Mouse (Mus musculus): ENCODE results near the gene Actl6a. TPM values are rescaled to one million over a fixed set of nuclear protein-coding genes. Genes with fewer than 3 reads are reported as not detected.
A peak's percentile ranks its signal among the peaks of the same experiment; 100 is the strongest.
"Not testable (repeated sequence)": the region's sequence is repeated elsewhere in the genome, so short reads cannot be mapped to it uniquely, and the experiment has no call there.

The Actl6a gene
- polyA plus RNA-seq, 1 experiment, result 9.8 TPM

- Histone ChIP-seq H3K4me1 (peaks cover 39% of the 10 kb centered on the region), H3K9me3 (no peaks in the 10 kb centered on the region), H3K36me3 (replicated peaks; ENCODE audit: low read length) (no peaks in the 10 kb centered on the region), H3K4me3 (replicated peaks) (no peak overlapping the region), H3K27me3 (replicated peaks) (peaks cover 5% of the 10 kb centered on the region)
- TF ChIP-seq FLI1 (IDR thresholded peaks at IDR 0.05; ENCODE audit: low read length) (no peak), GATA1 (IDR thresholded peaks at IDR 0.05; ENCODE audit: borderline replicate concordance, low read length) (no peak)
Measured at GRCm38 (mm10) chr3:32690901-32691300, 15.2 kb upstream of the Actl6a start.

GRCm38 (mm10) chr3:32691841-32692240 is 14.3 kb upstream of the Actl6a start:
- no peak overlapping the region for H3K4me3 ChIP-seq (replicated peaks)
- H3K36me3 ChIP-seq (replicated peaks; ENCODE audit: low read length), result no peaks in the 10 kb centered on the region
- TF ChIP-seq GATA1 (IDR thresholded peaks at IDR 0.05; ENCODE audit: borderline replicate concordance, low read length), result no peak
- no peak for TF ChIP-seq FLI1 (IDR thresholded peaks at IDR 0.05; ENCODE audit: low read length)
- H3K27me3 ChIP-seq (replicated peaks), result no peaks in the 10 kb centered on the region
- H3K9me3 ChIP-seq, result no peaks in the 10 kb centered on the region
- peaks cover 40% of the 10 kb centered on the region for H3K4me1 ChIP-seq

- H3K4me1 ChIP-seq, result peaks cover 47% of the 10 kb centered on the region
- no peaks in the 10 kb centered on the region for H3K9me3 ChIP-seq
- no peaks in the 10 kb centered on the region for H3K27me3 ChIP-seq (replicated peaks)
- TF ChIP-seq FLI1 (IDR thresholded peaks at IDR 0.05; ENCODE audit: low read length), result no peak
- TF ChIP-seq GATA1 (IDR thresholded peaks at IDR 0.05; ENCODE audit: borderline replicate concordance, low read length), result no peak
- H3K4me3 ChIP-seq (replicated peaks), result no peak overlapping the region
- no peaks in the 10 kb centered on the region for H3K36me3 ChIP-seq (replicated peaks; ENCODE audit: low read length)
Measured at GRCm38 (mm10) chr3:32694211-32694610, 11.9 kb upstream of the Actl6a start.

- Histone ChIP-seq H3K36me3 (replicated peaks; ENCODE audit: low read length) (no peaks in the 10 kb centered on the region), H3K27me3 (replicated peaks) (no peaks in the 10 kb centered on the region), H3K9me3 (no peaks in the 10 kb centered on the region), H3K4me1 (peaks cover 42% of the 10 kb centered on the region), H3K4me3 (replicated peaks) (peak overlapping the region; percentile 69)
- TF ChIP-seq FLI1 (IDR thresholded peaks at IDR 0.05; ENCODE audit: low read length) (no peak), GATA1 (IDR thresholded peaks at IDR 0.05; ENCODE audit: borderline replicate concordance, low read length) (no peak)
Measured at GRCm38 (mm10) chr3:32694737-32695582, 11.1 kb upstream of the Actl6a start.

GRCm38 (mm10) chr3:32695583-32695980 is 10.5 kb upstream of the Actl6a start:
- peaks cover 40% of the 10 kb centered on the region for H3K4me1 ChIP-seq
- H3K4me3 ChIP-seq (replicated peaks), result no peak overlapping the region
- no peaks in the 10 kb centered on the region for H3K27me3 ChIP-seq (replicated peaks)
- no peaks in the 10 kb centered on the region for H3K9me3 ChIP-seq
- TF ChIP-seq GATA1 (IDR thresholded peaks at IDR 0.05; ENCODE audit: borderline replicate concordance, low read length) (no peak), FLI1 (IDR thresholded peaks at IDR 0.05; ENCODE audit: low read length) (no peak)
- H3K36me3 ChIP-seq (replicated peaks; ENCODE audit: low read length), result no peaks in the 10 kb centered on the region

GRCm38 (mm10) chr3:32698228-32698863 is 7.8 kb upstream of the Actl6a start:
- H3K27me3 ChIP-seq (replicated peaks), result no peaks in the 10 kb centered on the region
- H3K4me1 ChIP-seq, result peaks cover 35% of the 10 kb centered on the region
- no peaks in the 10 kb centered on the region for H3K9me3 ChIP-seq
- no peaks in the 10 kb centered on the region for H3K36me3 ChIP-seq (replicated peaks; ENCODE audit: low read length)
- TF ChIP-seq GATA1 (IDR thresholded peaks at IDR 0.05; ENCODE audit: borderline replicate concordance, low read length), result no peak
- no peak overlapping the region for H3K4me3 ChIP-seq (replicated peaks)

GRCm38 (mm10) chr3:32704021-32704420 is 2.1 kb upstream of the Actl6a start:
- not testable (repeated sequence) for H3K27me3 ChIP-seq (replicated peaks); H3K4me3 ChIP-seq (replicated peaks); H3K36me3 ChIP-seq (replicated peaks; ENCODE audit: low read length); H3K4me1 ChIP-seq; H3K9me3 ChIP-seq

GRCm38 (mm10) chr3:32704632-32705031 is 1.5 kb upstream of the Actl6a start:
- H3K4me3 ChIP-seq (replicated peaks); H3K27me3 ChIP-seq (replicated peaks); H3K36me3 ChIP-seq (replicated peaks; ENCODE audit: low read length); H3K9me3 ChIP-seq; H3K4me1 ChIP-seq: not testable (repeated sequence)

- Histone ChIP-seq H3K4me1 (peaks cover 16% of the 10 kb centered on the region), H3K27me3 (replicated peaks) (no peaks in the 10 kb centered on the region), H3K4me3 (replicated peaks) (peak overlapping the region; percentile 99), H3K36me3 (replicated peaks; ENCODE audit: low read length) (peaks cover 22% of the 10 kb centered on the region), H3K9me3 (no peaks in the 10 kb centered on the region)
- no peak for TF ChIP-seq FLI1 (IDR thresholded peaks at IDR 0.05; ENCODE audit: low read length)
- no peak for TF ChIP-seq GATA1 (IDR thresholded peaks at IDR 0.05; ENCODE audit: borderline replicate concordance, low read length)
Measured at GRCm38 (mm10) chr3:32708052-32708367, 1.9 kb downstream of the Actl6a start.

GRCm38 (mm10) chr3:32708368-32709231 is 2.5 kb downstream of the Actl6a start:
- Histone ChIP-seq H3K36me3 (replicated peaks; ENCODE audit: low read length) (peaks cover 28% of the 10 kb centered on the region), H3K4me1 (peaks cover 18% of the 10 kb centered on the region), H3K27me3 (replicated peaks) (no peaks in the 10 kb centered on the region), H3K9me3 (no peaks in the 10 kb centered on the region), H3K4me3 (replicated peaks) (peak overlapping the region; percentile 99)
- TF ChIP-seq GATA1 (IDR thresholded peaks at IDR 0.05; ENCODE audit: borderline replicate concordance, low read length), result no peak
- TF ChIP-seq FLI1 (IDR thresholded peaks at IDR 0.05; ENCODE audit: low read length), result peak; percentile 37; the same call in 1 of the 2 replicates

Data from megakaryocyte, embryonic 14.5 days (primary cell).